Mouse (Mus musculus): ENCODE measurements at regions not wholly inside any gene's neighbourhood (a gene's known extent, or its start where the extent isn't known, plus 50 kb on each side); places are given as distances from the start of the nearest gene placed in this dataset.

DNA sequence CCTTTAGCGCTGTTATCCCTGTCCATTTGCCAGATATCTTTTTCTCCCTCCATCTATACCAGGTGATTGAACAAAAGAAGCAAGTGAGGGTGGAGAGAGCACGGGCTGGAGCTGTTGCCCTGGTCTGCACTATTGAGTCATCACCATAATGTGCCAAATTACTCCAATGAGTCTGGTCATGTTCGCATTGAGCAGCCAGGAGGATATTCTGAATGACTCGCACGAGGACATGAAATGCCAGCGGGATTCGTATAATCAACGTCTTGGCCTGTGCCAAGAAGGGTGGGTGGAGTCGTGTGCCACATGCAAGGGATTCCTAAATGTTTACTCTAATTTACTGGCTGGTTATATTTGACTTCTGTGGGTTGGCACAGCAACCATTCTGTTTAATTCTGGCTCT is 159.7 kb upstream of the Bmp2 start:
- Histone ChIP-seq H3K27me3 (replicated peaks; ENCODE audit: control insufficient read depth, insufficient read depth, low read length) (no peaks in the 10 kb centered on the region), H3K9ac (ENCODE audit: low read depth, low read length) (no peak overlapping the region), H3K36me3 (ENCODE audit: control insufficient read depth, insufficient read depth) (no peaks in the 10 kb centered on the region), H3K9me3 (ENCODE audit: control insufficient read depth) (no peaks in the 10 kb centered on the region), H3K4me2 (replicated peaks; ENCODE audit: low read depth) (no peak overlapping the region), H3K27ac (ENCODE audit: low read depth, low read length) (no peak overlapping the region), H3K4me1 (replicated peaks; ENCODE audit: control insufficient read depth, insufficient read depth, low read length) (no peaks in the 10 kb centered on the region), H3K4me3 (ENCODE audit: low read depth, low read length) (no peak overlapping the region)
- 72% methylated on average over 9 of the region's 9 CpGs for WGBS
- TF ChIP-seq CTCF (IDR thresholded peaks at IDR 0.05; ENCODE audit: low read depth) = no peak
- ATAC-seq = peak; percentile 28; the same call in 1 of the 2 replicates

DNA sequence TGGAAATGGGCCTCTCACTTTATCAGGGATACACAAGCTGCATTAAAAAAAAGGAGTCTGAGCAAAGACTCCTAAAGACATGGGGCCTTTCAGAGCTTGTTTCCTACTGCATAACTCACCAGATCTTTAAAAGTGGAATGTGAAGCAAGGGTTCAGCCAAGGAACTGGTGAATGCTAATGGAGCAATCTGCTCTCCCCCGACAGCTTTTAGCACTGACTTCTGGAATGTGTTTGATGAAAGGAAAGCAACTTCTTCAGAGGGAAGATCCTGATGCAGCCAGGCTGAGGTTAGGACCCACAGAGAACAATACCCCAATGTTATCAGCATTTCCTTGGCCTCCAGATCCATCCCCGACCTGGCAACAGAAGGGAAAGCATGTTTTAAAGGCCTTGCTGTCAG is 154.4 kb upstream of the Bmp2 start:
- ATAC-seq = no peak
- Histone ChIP-seq H3K9ac (ENCODE audit: low read depth, low read length) (no peak overlapping the region), H3K36me3 (ENCODE audit: control insufficient read depth, insufficient read depth) (no peaks in the 10 kb centered on the region), H3K27ac (ENCODE audit: low read depth, low read length) (no peak overlapping the region), H3K9me3 (ENCODE audit: control insufficient read depth) (no peaks in the 10 kb centered on the region), H3K4me3 (ENCODE audit: low read depth, low read length) (no peak overlapping the region), H3K27me3 (replicated peaks; ENCODE audit: control insufficient read depth, insufficient read depth, low read length) (no peaks in the 10 kb centered on the region), H3K4me1 (replicated peaks; ENCODE audit: control insufficient read depth, insufficient read depth, low read length) (0 out of 2 replicates have a peak, but pooled peaks cover 5% of the 10 kb centered on the region), H3K4me2 (replicated peaks; ENCODE audit: low read depth) (no peak overlapping the region)
- WGBS = 34% methylated on average over 2 of the region's 2 CpGs
- TF ChIP-seq CTCF (IDR thresholded peaks at IDR 0.05; ENCODE audit: low read depth) = no peak

DNA sequence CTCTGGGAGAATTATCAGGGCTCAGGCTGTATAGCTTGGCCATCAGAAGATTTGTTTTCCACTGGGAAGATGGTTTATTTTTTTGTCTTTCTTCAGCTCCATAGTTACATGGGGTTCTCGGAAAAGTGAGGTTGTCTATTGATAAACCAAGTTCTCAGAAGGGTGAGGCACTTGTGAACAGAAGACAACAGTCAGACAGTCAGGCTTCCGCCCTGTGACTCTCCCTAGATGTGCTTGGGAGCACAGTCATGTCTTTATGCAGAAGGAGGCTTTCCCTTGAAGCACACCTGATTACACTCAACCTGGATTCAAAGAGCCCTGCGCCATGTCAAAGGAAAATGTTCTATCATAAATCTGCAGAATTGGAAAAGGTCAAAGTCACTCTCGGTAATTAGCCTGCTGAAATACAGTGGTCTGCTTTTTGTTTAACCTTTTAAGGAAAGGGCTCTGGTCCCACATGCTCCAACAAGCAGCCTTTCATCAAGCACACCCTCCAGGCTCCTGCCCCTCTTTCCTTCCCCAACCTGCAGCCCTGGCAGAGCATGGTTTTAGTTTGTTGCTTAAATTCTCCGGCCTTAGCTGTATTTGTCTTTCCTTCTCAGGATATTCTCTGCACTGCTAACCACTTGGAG is 152.8 kb upstream of the Bmp2 start:
- no peak overlapping the region for H3K4me2 ChIP-seq (replicated peaks; ENCODE audit: low read depth)
- H3K27me3 ChIP-seq (replicated peaks; ENCODE audit: control insufficient read depth, insufficient read depth, low read length) = no peaks in the 10 kb centered on the region
- no peaks in the 10 kb centered on the region for H3K36me3 ChIP-seq (ENCODE audit: control insufficient read depth, insufficient read depth)
- H3K9ac ChIP-seq (ENCODE audit: low read depth, low read length) = no peak overlapping the region
- no peak overlapping the region for H3K4me3 ChIP-seq (ENCODE audit: low read depth, low read length)
- 0 out of 2 replicates have a peak, but pooled peaks cover 5% of the 10 kb centered on the region for H3K4me1 ChIP-seq (replicated peaks; ENCODE audit: control insufficient read depth, insufficient read depth, low read length)
- no peak overlapping the region for H3K27ac ChIP-seq (ENCODE audit: low read depth, low read length)
- TF ChIP-seq CTCF (IDR thresholded peaks at IDR 0.05; ENCODE audit: low read depth) = no peak
- peak; percentile 88 for ATAC-seq
- WGBS = 34% methylated on average over 5 of the region's 5 CpGs
- H3K9me3 ChIP-seq (ENCODE audit: control insufficient read depth) = no peaks in the 10 kb centered on the region

DNA sequence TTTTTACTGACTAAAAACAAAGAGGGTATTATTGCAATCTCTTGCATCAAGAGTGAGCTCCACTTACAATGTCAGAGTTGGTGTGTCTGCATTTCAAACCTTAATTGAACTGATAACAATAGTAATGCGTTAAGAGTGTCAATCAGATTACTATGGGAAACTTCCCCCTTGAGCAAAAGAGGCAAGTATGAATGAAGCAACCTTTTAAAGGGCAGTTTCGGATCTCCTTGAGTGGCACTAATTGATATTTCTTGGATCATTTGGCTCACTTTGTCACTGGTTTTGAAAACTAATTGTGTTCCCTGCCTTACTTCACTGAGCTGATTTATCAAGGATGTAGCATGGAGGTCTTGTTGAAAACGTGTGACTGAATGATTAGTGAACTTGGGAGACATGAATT is 151.0 kb upstream of the Bmp2 start:
- WGBS = 62% methylated on average over 3 of the region's 3 CpGs
- Histone ChIP-seq H3K9ac (ENCODE audit: low read depth, low read length) (no peak overlapping the region), H3K4me1 (replicated peaks; ENCODE audit: control insufficient read depth, insufficient read depth, low read length) (0 out of 2 replicates have a peak, but pooled peaks cover 5% of the 10 kb centered on the region), H3K27ac (ENCODE audit: low read depth, low read length) (no peak overlapping the region), H3K27me3 (replicated peaks; ENCODE audit: control insufficient read depth, insufficient read depth, low read length) (no peaks in the 10 kb centered on the region), H3K9me3 (ENCODE audit: control insufficient read depth) (no peaks in the 10 kb centered on the region), H3K36me3 (ENCODE audit: control insufficient read depth, insufficient read depth) (no peaks in the 10 kb centered on the region), H3K4me3 (ENCODE audit: low read depth, low read length) (no peak overlapping the region), H3K4me2 (replicated peaks; ENCODE audit: low read depth) (no peak overlapping the region)
- no peak for TF ChIP-seq CTCF (IDR thresholded peaks at IDR 0.05; ENCODE audit: low read depth)
- no peak for ATAC-seq

DNA sequence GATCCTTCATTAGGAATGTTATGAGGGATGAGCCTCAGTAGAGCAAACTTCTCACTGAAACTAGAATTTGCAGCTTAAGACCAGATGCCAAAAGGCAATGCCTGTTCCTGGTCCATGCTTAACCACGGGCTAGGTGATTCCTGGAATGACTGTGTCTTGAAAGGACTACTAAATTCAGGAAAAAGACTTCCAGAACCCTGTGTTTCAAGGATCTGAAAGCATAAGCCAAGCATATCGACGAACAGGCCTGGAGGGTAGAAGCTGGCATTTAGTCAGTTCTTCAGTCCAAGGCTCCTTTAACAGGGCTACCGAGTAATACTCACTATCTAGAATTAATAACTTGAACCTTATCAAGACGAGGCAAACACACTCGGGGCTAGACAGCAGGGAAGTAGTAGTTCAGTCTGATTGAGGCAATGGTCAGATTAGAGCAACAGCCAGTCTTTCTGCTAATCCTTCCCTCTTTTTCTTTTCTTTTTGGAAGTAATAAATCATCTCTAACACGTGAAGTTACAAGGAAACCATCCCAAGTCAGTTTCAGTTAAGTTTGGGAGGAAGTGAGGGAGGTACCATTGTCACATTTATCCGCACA is 134.9 kb upstream of the Bmp2 start:
- 0 out of 2 replicates have a peak, but pooled peaks cover 4% of the 10 kb centered on the region for H3K4me1 ChIP-seq (replicated peaks; ENCODE audit: control insufficient read depth, insufficient read depth, low read length)
- no peak for TF ChIP-seq CTCF (IDR thresholded peaks at IDR 0.05; ENCODE audit: low read depth)
- H3K9me3 ChIP-seq (ENCODE audit: control insufficient read depth) = no peaks in the 10 kb centered on the region
- no peaks in the 10 kb centered on the region for H3K36me3 ChIP-seq (ENCODE audit: control insufficient read depth, insufficient read depth)
- no peak for ATAC-seq
- no peak overlapping the region for H3K9ac ChIP-seq (ENCODE audit: low read depth, low read length)
- WGBS = 42% methylated on average over 8 of the region's 8 CpGs
- peak overlapping the region; percentile 60 for H3K27ac ChIP-seq (ENCODE audit: low read depth, low read length)
- no peak overlapping the region for H3K4me2 ChIP-seq (replicated peaks; ENCODE audit: low read depth)
- H3K27me3 ChIP-seq (replicated peaks; ENCODE audit: control insufficient read depth, insufficient read depth, low read length) = no peaks in the 10 kb centered on the region
- no peak overlapping the region for H3K4me3 ChIP-seq (ENCODE audit: low read depth, low read length)

DNA sequence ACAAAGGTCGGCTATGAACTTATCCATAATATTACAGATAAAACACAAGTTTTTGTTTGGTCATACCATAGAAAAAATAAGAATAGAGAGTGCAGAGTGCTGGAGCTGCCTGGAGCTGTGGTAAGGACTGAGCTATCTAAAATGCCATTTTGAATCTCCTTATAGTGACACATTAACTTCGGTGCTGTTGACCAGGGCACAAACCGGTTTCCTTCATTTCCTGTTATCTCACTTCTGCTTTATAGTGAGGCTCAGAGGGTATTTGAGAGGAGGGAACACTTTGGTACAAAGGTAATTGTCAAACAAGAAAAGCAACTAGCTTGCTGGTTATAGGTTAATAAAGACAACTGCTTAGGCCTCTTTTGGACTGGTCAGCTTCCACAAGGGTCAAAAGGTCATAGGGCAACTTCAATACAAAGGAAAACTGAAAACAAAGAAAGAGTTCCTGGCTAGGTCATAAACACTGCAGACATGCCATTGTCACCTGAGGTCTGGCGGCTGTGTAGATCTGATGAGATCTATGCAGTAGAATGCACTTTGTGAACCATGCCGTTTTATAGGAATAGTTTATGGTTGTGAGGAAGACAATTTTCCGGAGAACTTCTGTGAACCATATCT is 132.2 kb upstream of the Bmp2 start:
- Histone ChIP-seq H3K4me2 (replicated peaks; ENCODE audit: low read depth) (no peak overlapping the region), H3K4me3 (ENCODE audit: low read depth, low read length) (no peak overlapping the region), H3K36me3 (ENCODE audit: control insufficient read depth, insufficient read depth) (no peaks in the 10 kb centered on the region), H3K9me3 (ENCODE audit: control insufficient read depth) (no peaks in the 10 kb centered on the region), H3K4me1 (replicated peaks; ENCODE audit: control insufficient read depth, insufficient read depth, low read length) (0 out of 2 replicates have a peak, but pooled peaks cover 4% of the 10 kb centered on the region), H3K27ac (ENCODE audit: low read depth, low read length) (peak overlapping the region; percentile 42), H3K27me3 (replicated peaks; ENCODE audit: control insufficient read depth, insufficient read depth, low read length) (no peaks in the 10 kb centered on the region), H3K9ac (ENCODE audit: low read depth, low read length) (no peak overlapping the region)
- peak; percentile 93 for ATAC-seq
- WGBS = 36% methylated on average over 6 of the region's 6 CpGs
- TF ChIP-seq CTCF (IDR thresholded peaks at IDR 0.05; ENCODE audit: low read depth) = no peak

Measured in intestine, postnatal 0 days (tissue).